Mouse (Mus musculus) splenic B cell, adult 2 months (primary cell): ENCODE results near the gene Slc25a26.
"Not testable (repeated sequence)": the region's sequence is repeated elsewhere in the genome, so short reads cannot be mapped to it uniquely, and the experiment has no call there.

ENCODE experiments used
- DNase-seq: peaks from one replicate; pipeline ENCODE4 v3.0.0-alpha.2; 2011; ENCODE audit warnings: low read depth, low spot score
- H3K27me3 ChIP-seq: 2 replicates; pipeline ENCODE4 v1.6.1; 2012; ENCODE audit warnings: mild to moderate bottlenecking, low read length, moderate library complexity, mixed read lengths; ENCODE audit not compliant: control insufficient read depth, poor library complexity, insufficient read depth, severe bottlenecking
- H3K36me3 ChIP-seq: 2 replicates; pipeline ENCODE4 v1.6.1; 2012; ENCODE audit warnings: mild to moderate bottlenecking, low read length, moderate library complexity, mixed read lengths; ENCODE audit not compliant: control insufficient read depth, poor library complexity, insufficient read depth, severe bottlenecking

The Slc25a26 gene

DNA sequence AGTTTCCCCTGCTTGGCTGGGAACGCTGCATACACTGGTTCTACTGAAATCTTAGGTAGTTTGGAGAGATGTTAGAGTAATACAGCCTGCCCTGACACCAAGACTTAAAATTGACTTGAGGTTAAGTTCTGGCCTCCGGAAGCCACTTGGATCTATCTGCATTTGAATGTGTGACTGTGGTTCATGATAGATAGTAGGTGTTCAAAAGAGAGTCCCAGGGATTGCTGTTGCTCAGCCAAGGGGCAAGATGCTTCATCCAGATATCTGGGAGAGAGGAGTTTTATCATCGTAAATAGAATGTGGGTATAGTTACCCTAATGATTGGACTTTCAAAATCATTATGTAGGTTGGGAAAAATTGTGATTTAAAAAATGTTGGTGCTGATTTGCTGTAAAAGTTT is 40.0 kb downstream of the Slc25a26 start:
- no peak for DNase-seq
- H3K27me3 ChIP-seq, result no peaks in the 10 kb centered on the region

DNA sequence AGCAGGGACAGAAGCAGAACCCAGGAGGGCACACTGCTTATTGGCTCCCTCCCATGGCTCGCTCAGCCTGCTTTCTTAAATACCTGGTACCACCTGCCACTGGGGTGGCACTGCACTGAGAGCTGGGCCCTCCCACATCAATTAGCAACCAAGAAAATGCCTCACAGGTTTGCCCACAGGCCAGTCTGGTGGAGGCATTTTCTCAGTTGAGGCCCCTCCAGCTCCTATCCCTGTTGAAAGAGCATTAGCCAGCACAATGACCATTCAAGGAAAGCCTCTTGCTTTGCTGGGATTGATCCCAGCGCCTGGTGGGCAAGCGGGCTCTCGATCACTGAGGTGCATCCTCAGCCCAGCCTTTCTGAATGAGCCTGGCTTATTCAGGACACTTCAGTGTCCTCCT is 40.5 kb downstream of the Slc25a26 start:
- Histone ChIP-seq H3K27me3 (no peaks in the 10 kb centered on the region), H3K36me3 (no peaks in the 10 kb centered on the region)
- DNase-seq, result no peak

More for the DNA sequence above, 40.0 kb downstream of the Slc25a26 start:
- no peaks in the 10 kb centered on the region for H3K36me3 ChIP-seq

DNA sequence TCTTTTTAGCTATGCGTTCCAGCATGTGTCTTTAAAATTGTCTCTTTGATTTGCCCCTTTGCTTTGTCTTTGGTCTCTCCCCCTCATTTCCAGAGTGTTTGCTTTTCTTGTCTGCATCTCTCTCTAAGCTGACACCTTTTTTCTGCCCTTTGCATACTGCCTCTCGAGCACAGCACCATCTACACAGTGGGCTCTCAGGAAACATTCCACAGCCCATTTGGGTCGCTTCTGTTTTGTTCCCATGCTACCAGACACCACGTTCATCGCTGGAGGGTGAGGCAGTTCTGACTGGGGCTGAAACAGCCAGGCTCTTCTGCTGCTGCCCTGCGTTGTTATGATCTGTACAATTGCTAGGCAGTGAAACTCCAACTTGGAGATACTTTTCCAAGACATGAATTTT is 41.0 kb downstream of the Slc25a26 start:
- Histone ChIP-seq H3K27me3 (no peaks in the 10 kb centered on the region), H3K36me3 (no peaks in the 10 kb centered on the region)
- DNase-seq, result no peak

DNA sequence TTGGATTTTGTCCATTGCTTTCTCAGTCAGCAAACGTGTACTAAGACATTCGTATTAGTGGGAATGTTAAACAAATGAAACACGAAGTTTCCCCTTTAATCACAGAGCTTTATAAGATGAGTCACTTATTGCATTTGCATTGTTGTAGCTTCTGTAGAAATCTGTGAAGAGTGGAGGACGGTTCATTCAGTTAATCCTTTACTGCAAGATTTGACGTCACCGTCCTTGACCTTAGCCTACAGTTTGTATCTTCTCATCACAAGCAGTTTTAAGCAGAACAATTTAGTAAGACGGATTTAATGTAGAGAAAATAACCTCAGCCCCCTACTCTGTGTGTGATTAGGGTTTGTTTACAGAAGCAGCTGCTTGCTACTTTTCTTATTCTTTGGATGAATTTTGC is 41.7 kb downstream of the Slc25a26 start:
- no peaks in the 10 kb centered on the region for H3K27me3 ChIP-seq
- no peak for DNase-seq
- H3K36me3 ChIP-seq, result no peaks in the 10 kb centered on the region

DNA sequence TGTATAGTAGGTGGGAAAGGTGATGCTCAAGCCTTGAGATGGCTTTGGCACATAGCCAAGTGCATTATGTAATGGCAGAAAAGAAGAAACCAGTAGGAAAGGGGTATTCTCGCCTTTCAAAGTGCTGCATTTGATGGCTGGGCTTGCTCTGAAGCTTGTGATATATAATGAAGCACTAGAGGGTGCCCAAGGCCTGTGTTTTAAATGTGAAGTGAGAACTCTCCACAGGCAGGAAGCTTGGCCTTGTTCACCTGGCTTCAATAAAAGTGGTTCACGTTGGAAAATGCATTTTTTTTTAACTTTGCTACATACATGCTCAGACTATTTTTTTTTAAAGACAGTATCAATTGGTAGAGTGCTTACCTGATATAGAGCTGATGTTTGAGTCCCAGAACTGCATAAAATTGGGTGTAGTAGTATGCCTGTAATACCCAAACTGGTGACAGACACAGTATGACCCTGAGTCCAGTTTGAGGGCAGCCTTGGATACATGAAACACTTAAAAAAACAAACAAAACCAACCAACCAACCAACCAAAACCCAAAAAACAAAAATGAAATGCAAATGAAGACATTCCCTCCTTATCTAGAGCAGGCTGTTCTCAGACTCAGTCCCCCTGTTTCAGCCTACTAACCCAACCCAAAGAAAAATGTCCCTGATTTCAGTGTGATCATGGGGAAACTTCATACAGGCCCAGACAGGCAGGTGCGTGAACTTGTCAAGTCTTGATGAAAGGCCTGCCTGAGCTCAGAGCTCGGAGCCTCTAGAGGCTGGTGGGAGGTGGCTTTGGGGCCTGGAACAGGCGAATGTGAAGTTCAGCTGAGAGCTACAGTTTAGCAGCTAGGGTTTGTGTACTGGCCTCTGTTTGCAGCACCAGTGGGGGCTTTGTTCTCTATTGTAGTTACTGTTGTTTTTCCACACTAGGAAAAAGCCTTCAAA is 44.0 kb downstream of the Slc25a26 start:
- Histone ChIP-seq H3K27me3 (no peaks in the 10 kb centered on the region), H3K36me3 (no peaks in the 10 kb centered on the region)
- peak; percentile 56 for DNase-seq

DNA sequence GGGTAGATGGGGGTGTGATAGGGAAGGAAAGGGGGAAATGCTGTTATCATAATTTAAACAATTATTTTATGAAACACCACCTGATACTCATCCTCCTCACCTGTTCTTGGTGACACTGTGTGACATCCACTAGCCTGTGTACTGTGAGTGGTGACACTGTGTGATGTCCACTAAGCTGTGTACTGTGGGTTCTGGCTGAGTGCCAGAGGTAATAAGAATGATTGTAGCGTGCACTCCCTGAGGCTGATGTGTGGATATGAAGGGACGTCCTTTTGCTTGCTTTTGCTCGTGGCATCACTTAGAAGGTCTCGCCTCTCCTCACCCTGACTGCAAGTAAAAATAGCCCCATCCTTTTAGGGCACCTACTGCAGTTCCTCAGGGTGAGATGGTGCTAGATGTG is 47.1 kb downstream of the Slc25a26 start:
- no peaks in the 10 kb centered on the region; the same call in none of the 2 replicates for H3K36me3 ChIP-seq
- DNase-seq, result no peak

DNA sequence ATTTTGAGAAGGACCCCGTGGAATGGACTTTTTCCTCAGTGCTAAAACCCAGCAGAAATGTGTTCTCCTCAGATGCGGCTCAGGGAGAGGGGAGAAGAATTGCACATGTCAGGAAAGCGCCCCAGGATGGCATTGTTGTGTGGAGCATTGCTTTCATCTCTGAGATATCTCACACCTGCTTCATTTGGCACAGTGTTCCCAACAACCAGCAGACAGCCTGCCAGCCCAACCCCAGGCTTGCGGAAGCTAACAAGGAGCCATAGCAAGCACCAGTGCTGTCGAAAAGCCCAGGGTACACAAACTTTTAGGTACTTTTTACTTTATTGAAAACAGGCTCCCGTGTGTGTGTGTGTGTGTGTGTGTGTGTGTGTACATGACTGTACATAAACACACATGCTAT is 50.2 kb downstream of the Slc25a26 start:
- no peaks in the 10 kb centered on the region; the same call in none of the 2 replicates for H3K36me3 ChIP-seq
- DNase-seq, result no peak
- H3K27me3 ChIP-seq, result no peaks in the 10 kb centered on the region

More for the DNA sequence above, 47.1 kb downstream of the Slc25a26 start:
- no peaks in the 10 kb centered on the region for H3K27me3 ChIP-seq

DNA sequence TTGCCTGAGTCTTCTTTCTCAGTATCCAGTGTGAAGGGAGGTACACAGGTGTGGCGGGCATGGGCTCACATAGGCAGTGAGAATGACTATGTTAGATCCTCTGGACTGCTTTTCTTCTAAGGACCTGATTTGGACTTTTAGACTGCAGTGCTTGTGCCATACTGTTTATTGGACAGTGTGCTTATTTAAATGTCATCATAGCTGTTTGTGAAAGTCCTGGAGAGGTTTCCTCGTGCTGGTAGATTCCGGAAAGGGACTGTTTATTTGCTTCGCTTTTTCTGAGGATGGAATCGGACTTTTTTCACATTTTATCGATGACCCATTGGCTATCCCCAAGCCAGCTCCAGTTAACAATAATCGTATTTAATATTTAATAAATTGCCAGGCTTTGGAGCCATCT is 50.7 kb downstream of the Slc25a26 start:
- DNase-seq, result no peak
- no peaks in the 10 kb centered on the region; the same call in none of the 2 replicates for H3K36me3 ChIP-seq
- H3K27me3 ChIP-seq, result no peaks in the 10 kb centered on the region

DNA sequence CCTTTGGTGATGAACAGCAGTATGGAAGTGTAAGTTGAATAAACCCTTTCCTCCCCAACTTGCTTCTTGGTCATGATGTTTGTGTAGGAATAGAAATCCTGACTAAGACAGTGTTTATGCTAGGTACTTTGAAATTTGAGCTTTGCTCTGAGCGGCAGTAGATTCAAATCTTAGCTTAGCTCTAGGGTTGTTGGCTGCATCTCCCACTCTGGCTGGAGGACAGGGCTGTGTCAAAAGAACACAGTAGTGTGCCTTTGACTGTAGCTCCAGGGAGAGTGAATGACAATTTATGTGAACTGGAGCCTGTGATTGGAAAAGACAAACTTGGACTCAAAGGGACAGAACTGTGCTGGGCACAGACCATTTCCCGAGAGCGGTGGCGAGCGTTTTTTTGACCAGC is 53.0 kb downstream of the Slc25a26 start:
- no peak for DNase-seq

DNA sequence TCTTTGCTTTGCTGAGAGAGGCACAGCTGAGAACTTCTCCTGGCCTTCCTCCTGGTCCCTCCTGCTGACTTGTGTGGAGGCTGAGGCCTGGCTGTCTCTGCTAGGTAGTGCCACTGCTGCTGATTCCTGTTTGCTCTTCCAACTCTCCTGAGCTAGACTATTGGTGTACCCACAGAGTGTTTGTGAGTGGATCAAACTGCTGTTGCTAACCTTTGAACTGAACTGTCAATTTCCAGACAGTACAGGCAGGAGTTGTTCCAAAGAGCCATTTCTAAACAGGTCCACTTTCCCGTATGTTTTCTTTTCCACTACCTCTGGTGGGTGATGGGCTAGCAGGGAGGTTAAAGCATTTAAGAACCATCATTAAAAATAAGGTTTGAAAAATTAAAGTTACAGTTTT is 58.5 kb downstream of the Slc25a26 start:
- not testable (repeated sequence) for H3K27me3 ChIP-seq, H3K36me3 ChIP-seq, DNase-seq

More for the DNA sequence above, 53.0 kb downstream of the Slc25a26 start:
- H3K36me3 ChIP-seq, result no peaks in the 10 kb centered on the region; the same call in none of the 2 replicates
- no peaks in the 10 kb centered on the region for H3K27me3 ChIP-seq

DNA sequence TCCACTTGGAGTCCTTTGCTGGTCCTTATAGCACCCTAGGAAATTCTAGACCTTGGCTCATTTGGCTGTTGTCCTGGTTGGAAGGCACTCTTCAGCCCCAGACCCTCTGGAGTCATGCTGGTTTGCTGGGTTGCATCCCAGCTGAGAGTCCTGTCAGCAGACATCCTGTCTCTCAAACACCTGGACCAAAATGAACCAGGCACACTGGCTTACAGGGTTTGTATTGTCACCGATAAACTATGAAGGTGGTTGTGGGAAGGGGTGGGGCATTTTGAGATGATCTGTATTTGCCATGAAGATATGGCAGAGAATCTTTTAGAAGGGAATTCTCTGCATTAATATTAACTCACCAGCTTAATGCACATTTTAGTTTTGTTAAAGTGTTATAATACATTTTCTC is 60.8 kb downstream of the Slc25a26 start:
- no peak for DNase-seq
- Histone ChIP-seq H3K36me3 (no peaks in the 10 kb centered on the region), H3K27me3 (no peaks in the 10 kb centered on the region)

DNA sequence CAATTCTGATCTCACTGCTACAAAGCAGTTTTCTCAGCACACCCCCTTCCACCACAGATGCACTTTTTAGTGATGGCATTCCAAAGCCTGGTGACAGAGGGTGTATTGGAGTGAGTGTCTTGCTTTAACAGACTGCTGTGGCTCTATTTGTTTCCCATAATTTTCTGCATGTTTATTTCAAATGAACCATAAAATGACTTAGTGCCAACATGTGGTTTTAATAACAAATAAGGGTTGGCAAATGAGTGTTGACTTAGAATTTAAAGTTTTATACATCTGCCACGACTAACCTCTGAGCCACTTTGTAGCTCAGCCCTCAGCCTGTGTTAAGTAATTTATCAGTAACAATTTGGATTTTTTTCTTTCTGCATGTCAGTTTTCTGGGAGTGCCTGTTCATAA is 61.2 kb downstream of the Slc25a26 start:
- Histone ChIP-seq H3K36me3 (no peaks in the 10 kb centered on the region), H3K27me3 (no peaks in the 10 kb centered on the region)
- DNase-seq, result no peak

DNA sequence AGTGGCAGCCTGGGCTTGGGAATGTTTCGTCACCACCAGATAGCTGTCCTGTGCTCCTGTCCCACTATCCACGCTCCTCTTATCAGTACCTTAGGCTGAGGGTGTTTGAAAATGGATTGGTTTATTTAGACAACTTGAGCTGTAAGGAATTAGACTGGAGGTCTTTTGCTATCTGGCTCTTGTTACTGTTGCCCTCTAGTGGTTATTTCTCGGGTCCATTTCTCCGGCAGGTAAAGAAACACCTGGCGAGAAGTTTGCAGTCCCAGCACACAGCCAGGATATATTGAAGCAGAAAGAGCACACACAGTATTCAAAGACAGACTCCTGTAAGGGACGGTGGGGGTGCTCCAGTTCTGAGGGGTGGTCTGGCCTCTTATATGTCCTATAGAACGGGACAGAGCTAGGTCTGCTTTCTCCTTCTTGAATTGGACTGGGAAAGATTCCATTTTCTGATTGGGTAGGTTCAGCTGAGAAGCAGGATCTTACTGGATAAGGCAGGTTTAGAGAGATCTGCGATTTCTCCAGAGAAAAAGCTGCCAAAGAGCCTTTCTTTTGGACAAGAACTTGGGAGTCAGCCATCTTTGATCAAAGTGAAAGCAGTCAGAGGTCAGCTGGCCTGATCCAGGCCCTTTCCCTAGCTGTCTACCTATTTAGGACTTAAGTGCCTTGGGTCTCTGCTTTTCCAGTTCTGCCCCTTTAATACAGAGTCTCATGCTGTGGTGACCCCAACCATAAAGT is 63.2 kb downstream of the Slc25a26 start:
- H3K27me3 ChIP-seq, result no peaks in the 10 kb centered on the region
- DNase-seq, result peak; percentile 18

DNA sequence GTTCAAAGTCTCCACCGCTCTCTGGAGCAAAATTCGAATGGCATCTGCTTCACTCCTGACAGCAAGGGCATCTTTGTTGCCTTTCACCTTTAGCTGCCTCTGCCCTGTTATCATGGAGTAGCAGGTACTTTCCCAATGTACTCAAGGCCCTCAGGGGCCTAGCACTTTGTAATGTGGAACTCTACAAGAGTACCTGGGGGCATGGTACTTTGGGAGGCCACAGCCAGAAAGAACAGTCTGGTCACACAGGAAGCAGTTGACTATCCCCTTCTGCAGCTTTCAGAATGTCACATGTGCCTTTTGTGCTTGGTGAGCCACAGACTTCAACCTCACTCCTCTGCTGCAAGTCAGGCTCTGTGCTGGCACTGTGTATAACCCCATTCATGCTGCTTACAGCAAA is 65.6 kb downstream of the Slc25a26 start:
- no peaks in the 10 kb centered on the region for H3K36me3 ChIP-seq
- no peak for DNase-seq
- H3K27me3 ChIP-seq, result no peaks in the 10 kb centered on the region

More for the DNA sequence above, 63.2 kb downstream of the Slc25a26 start:
- H3K36me3 ChIP-seq, result no peaks in the 10 kb centered on the region

DNA sequence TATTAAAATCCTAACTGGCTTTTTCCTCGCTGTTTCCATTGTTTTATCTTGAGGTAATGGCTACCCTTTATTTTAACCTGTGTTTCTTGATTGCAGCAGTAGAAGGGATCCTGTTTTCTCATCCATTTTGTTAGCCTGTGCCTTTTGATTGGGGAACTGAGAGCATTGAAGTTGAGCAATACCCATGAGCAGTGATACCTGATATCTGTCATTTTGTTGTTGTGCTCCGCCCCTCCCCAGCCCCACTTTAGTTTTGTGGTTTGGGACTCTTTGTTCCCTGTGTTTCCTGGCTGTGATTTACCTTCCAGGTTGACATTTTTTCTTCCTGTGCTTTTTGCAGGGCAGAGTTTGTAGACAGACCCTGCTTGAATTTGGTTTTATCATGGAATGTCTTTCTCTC is 67.9 kb downstream of the Slc25a26 start:
- no peaks in the 10 kb centered on the region for H3K27me3 ChIP-seq
- no peaks in the 10 kb centered on the region for H3K36me3 ChIP-seq
- DNase-seq, result no peak
